Mouse (Mus musculus) cerebellum, adult 9-11 months (tissue): ENCODE data around the gene Scgb2b24.
A peak's percentile ranks its signal among the peaks of the same experiment; 100 is the strongest.

Experiments used
- DNase-seq: peaks from one replicate; pipeline ENCODE4 v3.0.0; 2022

Scgb2b24 gene

GRCm38 (mm10) chr7:33739212-33739611 is at the start of gene Scgb2b24:
Scgb2b24 (minus strand) TSS chr7:33739312.
- DNase-seq, result peak; percentile 4

- DNase-seq, result no peak
Observed at GRCm38 (mm10) chr7:33743499-33743898, 4.4 kb upstream of the Scgb2b24 start, which contains the start of gene Scgb1b24. Scgb1b24 (plus strand) TSS chr7:33743799.

GRCm38 (mm10) chr7:33689864-33690263 is 49.2 kb downstream of the Scgb2b24 start:
- no peak for DNase-seq
